Mouse (Mus musculus) liver, embryonic 11.5 days (tissue): ENCODE data around the gene Dgat2l6. TPM values are rescaled to one million over a fixed set of nuclear protein-coding genes. Genes with fewer than 3 reads are reported as not detected.

Experiments used
- ATAC-seq: fragments of 200-750 bp; cut with Nextera tagmentation; replicated peaks from 2 replicates; pipeline ENCODE4 v1.8.0; 2017; ENCODE audit warnings: moderate number of reproducible peaks, mild to moderate bottlenecking, moderate TSS enrichment, moderate library complexity; ENCODE audit not compliant: low FRiP score
- DNase-seq: peaks from one replicate; pipeline ENCODE4 v3.0.0-alpha.2; 2017; ENCODE audit warnings: low spot score
- H3K27ac ChIP-seq: fragments of 300-500 bp; sonication (generic); 2 replicates; pipeline ENCODE4 v1.5.1; 2014; ENCODE audit warnings: mild to moderate bottlenecking, low read depth, low read length, control low read depth
- H3K27me3 ChIP-seq: fragments of 300-500 bp; sonication (generic); replicated peaks from 2 replicates; pipeline ENCODE4 v1.6.1; 2014; ENCODE audit warnings: low read length, mixed read lengths; ENCODE audit not compliant: control insufficient read depth, insufficient read depth
- H3K36me3 ChIP-seq: fragments of 300-500 bp; sonication (generic); 2 replicates; pipeline ENCODE4 v1.6.1; 2014; ENCODE audit warnings: mild to moderate bottlenecking, low read length, moderate library complexity, mixed read lengths; ENCODE audit not compliant: control insufficient read depth, insufficient read depth
- H3K4me1 ChIP-seq: fragments of 300-500 bp; sonication (generic); replicated peaks from 2 replicates; pipeline ENCODE4 v1.6.1; 2014; ENCODE audit warnings: low read length, mixed read lengths; ENCODE audit not compliant: control insufficient read depth, insufficient read depth
- H3K4me2 ChIP-seq: fragments of 300-500 bp; sonication (generic); 2 replicates; pipeline ENCODE4 v1.6.1; 2014; ENCODE audit warnings: mild to moderate bottlenecking, control low read depth, moderate library complexity
- H3K4me3 ChIP-seq: fragments of 300-500 bp; sonication (generic); 2 replicates; pipeline ENCODE4 v1.5.1; 2014; ENCODE audit warnings: low read depth, low read length, control low read depth
- H3K9ac ChIP-seq: fragments of 300-500 bp; sonication (generic); 2 replicates; pipeline ENCODE4 v1.6.1; 2014; ENCODE audit warnings: low read depth, low read length, control low read depth
- H3K9me3 ChIP-seq: fragments of 300-500 bp; sonication (generic); 2 replicates; pipeline ENCODE4 v1.6.1; 2016; ENCODE audit warnings: low read length, inconsistent platforms, mixed read lengths; ENCODE audit not compliant: control insufficient read depth
- WGBS: fragments of 180-500 bp; shearing (Covaris S2); extraction: QIAGEN DNeasy Blood & Tissue Kit; methylation state at CpG from one replicate; pipeline ENCODE4 v1.1.7; 2014; 5-methylcytosine and 5-hydroxymethylcytosine counted together
- polyA plus RNA-seq: library from polyadenylated mRNA; unstranded; fragments of >200 nt; fragmentation: Nextera tagmentation; extraction: Ambion mirVana; gene quantifications from 2 replicates; pipeline ENCODE4 v1.2.1, GENCODE M21; 2014

The Dgat2l6 gene
- polyA plus RNA-seq, 1 experiment from 2014 or later, result not detected

DNA sequence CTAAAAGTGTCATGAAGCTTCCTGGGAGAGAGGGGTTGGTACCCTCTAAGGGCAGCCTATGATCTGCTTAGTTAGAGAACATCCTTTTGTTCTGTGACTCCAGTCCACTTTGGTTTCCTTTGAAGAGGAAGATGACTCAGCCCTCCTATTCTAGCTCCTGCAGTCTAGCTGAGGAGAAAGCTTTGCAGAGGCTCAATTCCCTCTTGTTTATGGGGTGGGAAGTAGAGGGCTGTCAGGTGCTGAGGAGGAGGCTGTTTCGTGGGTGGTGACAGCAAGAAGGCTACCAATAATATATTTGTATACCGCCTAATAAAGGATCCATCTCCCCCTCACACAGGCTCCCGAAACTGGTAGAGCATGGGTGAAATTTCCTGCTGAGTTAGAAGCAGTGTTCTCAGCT lies 8.0 kb upstream of the Dgat2l6 start:
- 90% methylated on average over 3 of the region's 3 CpGs for WGBS
- ATAC-seq (no peak), DNase-seq (no peak)
- H3K36me3 ChIP-seq, result peaks cover 2% of the 10 kb centered on the region; the same call in 1 of the 2 replicates
- H3K9me3 ChIP-seq, result no peaks in the 10 kb centered on the region
- no peak overlapping the region for H3K27ac ChIP-seq
- H3K4me2 ChIP-seq, result no peak overlapping the region
- no peak overlapping the region for H3K4me3 ChIP-seq
- no peaks in the 10 kb centered on the region for H3K4me1 ChIP-seq
- no peak overlapping the region for H3K9ac ChIP-seq
- H3K27me3 ChIP-seq, result peaks cover 9% of the 10 kb centered on the region

DNA sequence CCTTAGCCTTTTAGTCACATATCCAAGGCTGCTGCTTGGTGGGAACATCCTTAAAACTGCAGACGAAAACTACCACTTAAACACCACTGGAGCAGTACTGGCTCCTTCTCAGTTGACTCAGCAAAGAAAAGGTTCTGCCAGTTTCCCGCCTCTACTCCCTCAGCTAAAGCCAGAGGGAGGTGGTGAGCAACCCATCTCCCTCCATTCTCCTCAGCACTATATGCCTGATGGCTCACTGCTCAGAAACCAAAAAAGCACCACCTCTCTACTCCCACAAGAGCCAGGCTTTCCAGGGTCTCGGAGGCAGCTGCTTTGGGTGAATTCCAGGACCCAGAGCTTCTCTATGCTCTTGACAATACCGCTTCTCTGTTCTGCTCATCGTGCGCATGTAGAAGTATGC lies 7.0 kb upstream of the Dgat2l6 start:
- 89% methylated on average over 6 of the region's 6 CpGs for WGBS
- H3K4me1 ChIP-seq, result no peaks in the 10 kb centered on the region
- H3K4me2 ChIP-seq, result no peak overlapping the region
- no peak overlapping the region for H3K4me3 ChIP-seq
- H3K27me3 ChIP-seq, result peaks cover 9% of the 10 kb centered on the region
- no peak for ATAC-seq
- DNase-seq, result no peak
- no peak overlapping the region for H3K27ac ChIP-seq
- no peaks in the 10 kb centered on the region for H3K9me3 ChIP-seq
- H3K9ac ChIP-seq, result no peak overlapping the region
- peaks cover 2% of the 10 kb centered on the region; the same call in 1 of the 2 replicates for H3K36me3 ChIP-seq

DNA sequence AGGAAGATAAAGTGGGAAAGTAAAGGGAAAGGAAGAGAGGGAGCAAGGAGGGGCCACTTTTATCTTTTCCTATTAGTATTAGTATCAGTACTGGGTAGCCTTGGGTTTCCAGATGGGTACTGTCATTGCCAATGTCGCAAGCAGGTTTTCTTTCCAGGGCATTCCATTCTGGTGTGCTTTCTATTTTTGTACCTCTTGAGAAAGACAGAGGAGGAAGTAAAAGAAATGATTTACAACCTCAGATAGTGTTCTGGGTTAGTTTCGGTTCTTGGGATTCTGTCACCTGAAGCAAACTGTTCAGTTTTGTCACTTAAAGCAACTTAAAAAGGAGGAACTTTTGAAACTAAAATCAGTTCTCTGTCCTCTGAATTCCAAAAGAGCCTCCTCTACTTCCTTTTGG lies 6.1 kb upstream of the Dgat2l6 start:
- H3K4me3 ChIP-seq, result no peak overlapping the region
- H3K27ac ChIP-seq, result no peak overlapping the region
- H3K9ac ChIP-seq, result no peak overlapping the region
- no peak for DNase-seq
- 83% methylated on average over 2 of the region's 2 CpGs for WGBS
- ATAC-seq, result no peak
- no peaks in the 10 kb centered on the region for H3K4me1 ChIP-seq
- H3K36me3 ChIP-seq, result peaks cover 2% of the 10 kb centered on the region; the same call in 1 of the 2 replicates
- H3K9me3 ChIP-seq, result no peaks in the 10 kb centered on the region
- peaks cover 9% of the 10 kb centered on the region for H3K27me3 ChIP-seq
- H3K4me2 ChIP-seq, result no peak overlapping the region

DNA sequence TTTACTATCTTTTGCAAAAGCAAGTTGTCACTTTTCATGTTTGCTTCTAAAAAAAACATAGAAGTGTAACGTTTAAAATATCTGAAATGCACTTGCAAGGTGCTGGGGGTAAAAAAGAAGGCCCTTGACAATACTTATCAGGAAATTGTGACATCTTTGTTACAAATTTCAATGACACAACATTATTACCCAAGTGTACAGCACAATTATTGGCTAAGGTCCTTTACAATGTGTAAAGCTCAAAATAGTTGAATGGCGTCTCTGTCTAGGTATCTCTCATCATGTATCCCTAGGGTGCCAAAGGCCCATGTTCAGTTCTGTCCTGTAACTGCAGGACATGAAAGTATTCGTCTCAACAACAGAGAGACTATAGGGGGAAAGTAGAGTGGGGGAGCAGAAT lies 31.4 kb downstream of the Dgat2l6 start:
- Histone ChIP-seq H3K9me3 (no peaks in the 10 kb centered on the region), H3K9ac (no peak overlapping the region), H3K27me3 (no peaks in the 10 kb centered on the region), H3K4me1 (no peaks in the 10 kb centered on the region), H3K36me3 (no peaks in the 10 kb centered on the region), H3K4me3 (no peak overlapping the region), H3K27ac (no peak overlapping the region), H3K4me2 (no peak overlapping the region)
- ATAC-seq, result no peak
- no peak for DNase-seq
- 74% methylated on average over 3 of the region's 3 CpGs for WGBS

DNA sequence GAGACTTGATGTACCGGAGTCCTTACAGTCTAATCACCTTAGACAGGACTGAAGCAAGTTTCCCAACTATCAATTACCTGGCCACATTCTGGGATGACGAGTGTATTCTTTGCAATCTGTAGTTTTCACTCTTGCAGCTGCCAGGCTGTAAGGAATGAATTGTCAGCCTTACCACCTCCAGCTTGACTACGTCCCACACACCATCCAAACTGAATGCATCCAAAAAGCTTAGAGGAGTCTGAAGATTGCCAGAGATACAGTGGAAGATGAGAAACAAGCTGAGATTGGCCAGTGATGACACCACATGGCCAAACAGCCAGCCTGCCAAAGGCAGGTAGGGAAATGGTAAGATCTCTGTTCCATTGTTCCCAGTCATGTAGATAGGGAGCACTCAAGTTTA lies 41.1 kb downstream of the Dgat2l6 start:
- no peak for ATAC-seq
- Histone ChIP-seq H3K27ac (no peak overlapping the region), H3K4me3 (no peak overlapping the region), H3K4me2 (no peak overlapping the region), H3K36me3 (no peaks in the 10 kb centered on the region), H3K9ac (no peak overlapping the region), H3K4me1 (no peaks in the 10 kb centered on the region), H3K9me3 (no peaks in the 10 kb centered on the region), H3K27me3 (no peaks in the 10 kb centered on the region)
- no peak for DNase-seq
- 74% methylated on average over 3 of the region's 3 CpGs for whole genome bisulfite sequencing

DNA sequence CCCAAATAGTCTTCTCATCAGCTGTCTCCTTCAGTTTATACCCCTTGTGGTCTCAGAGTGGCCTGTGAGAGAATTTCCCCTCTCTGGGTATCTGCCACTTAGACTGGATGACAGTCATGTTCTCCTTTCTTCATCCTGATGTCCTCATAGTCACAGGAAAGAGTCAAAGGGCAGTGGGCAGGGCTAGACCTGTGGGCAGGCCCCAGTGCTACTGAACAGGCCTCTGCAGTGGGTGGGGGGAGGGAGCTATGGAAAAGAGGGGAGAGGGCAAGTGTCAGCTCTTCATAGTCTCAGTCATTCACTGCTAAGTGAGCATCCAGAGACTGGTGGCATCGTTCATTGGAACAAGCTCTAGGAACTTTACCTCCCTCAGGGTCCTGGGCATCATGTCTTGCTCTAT lies 47.3 kb downstream of the Dgat2l6 start, which contains the start of gene Awat1:
Gene Awat1, plus strand, starts transcription at position 301 of the 400 bp plus-strand sequence.
- Histone ChIP-seq H3K4me1 (no peaks in the 10 kb centered on the region), H3K27ac (no peak within 1 kb of the TSS), H3K27me3 (peaks cover 7% of the 10 kb centered on the region), H3K9ac (no peak within 1 kb of the TSS), H3K4me2 (no peak within 1 kb of the TSS), H3K36me3 (no peaks in the 10 kb centered on the region), H3K4me3 (no peak within 1 kb of the TSS), H3K9me3 (no peaks in the 10 kb centered on the region)
- DNase-seq, result no peak
- 71% methylated on average over 1 of the region's 1 CpGs for WGBS
- ATAC-seq, result no peak

DNA sequence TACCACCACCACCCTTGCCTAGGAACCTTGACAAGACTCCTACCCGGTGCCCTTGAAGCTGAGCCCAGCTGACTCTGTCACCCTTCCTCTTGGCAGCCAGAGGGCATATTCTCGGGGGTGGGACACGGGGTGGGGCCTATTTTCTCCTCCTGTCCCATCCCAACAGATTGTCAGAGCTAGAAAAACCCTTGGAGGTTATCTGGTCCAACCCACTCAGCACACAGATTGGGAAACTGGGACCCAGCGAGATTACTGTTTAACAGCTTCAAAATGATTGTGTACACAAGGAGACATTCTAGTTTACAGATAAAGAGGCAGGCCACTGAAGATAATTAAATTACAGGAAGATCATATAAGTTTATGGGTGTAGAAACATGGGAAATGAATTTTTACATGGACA lies 70.2 kb downstream of the Dgat2l6 start, which contains the start of gene P2ry4:
Gene P2ry4, minus strand, starts transcription at position 79 of the 400 bp plus-strand sequence.
- no peak within 1 kb of the TSS for H3K27ac ChIP-seq
- H3K9me3 ChIP-seq, result no peaks in the 10 kb centered on the region
- H3K9ac ChIP-seq, result no peak within 1 kb of the TSS
- WGBS, result 44% methylated on average over 4 of the region's 4 CpGs
- DNase-seq (no peak), ATAC-seq (no peak)
- no peaks in the 10 kb centered on the region for H3K36me3 ChIP-seq
- peaks cover 19% of the 10 kb centered on the region for H3K27me3 ChIP-seq
- H3K4me1 ChIP-seq, result no peaks in the 10 kb centered on the region
- H3K4me3 ChIP-seq, result no peak within 1 kb of the TSS
- no peak within 1 kb of the TSS for H3K4me2 ChIP-seq

Other genes starting within 250 kb of the Dgat2l6 start
- gene Otud6a, start 95.8 kb upstream of the Dgat2l6 start, polyA plus RNA-seq, result not detected in 2 replicates
- gene Awat2, start 82.1 kb upstream of the Dgat2l6 start, polyA plus RNA-seq, result 0.44 and 0.77 TPM in 2 replicates
- 39.9 and 40.5 TPM in 2 replicates for gene Igbp1, start 30.5 kb upstream of the Dgat2l6 start, polyA plus RNA-seq
- not detected in 2 replicates for gene Awat1, start 47.4 kb downstream of the Dgat2l6 start, polyA plus RNA-seq
- 0.06 TPM in 1 of 2 replicates, not detected in the other for gene P2ry4, start 70.0 kb downstream of the Dgat2l6 start, polyA plus RNA-seq
- not detected in 2 replicates for gene Arr3, start 80.7 kb downstream of the Dgat2l6 start, polyA plus RNA-seq
- gene Kif4, start 100.9 kb downstream of the Dgat2l6 start, polyA plus RNA-seq, result 33.5 and 35.6 TPM in 2 replicates
- gene Pdzd11, start 101.7 kb downstream of the Dgat2l6 start, polyA plus RNA-seq, result 88.5 and 97.0 TPM in 2 replicates
- gene Gdpd2, start 205.0 kb downstream of the Dgat2l6 start, polyA plus RNA-seq, result 0.14 and 0.19 TPM in 2 replicates
- gene Dlg3, start 242.9 kb downstream of the Dgat2l6 start, polyA plus RNA-seq, result 2.7 and 3.0 TPM in 2 replicates